Mouse (Mus musculus): ENCODE data around the gene Kcnj9.

Kcnj9 gene

DNA sequence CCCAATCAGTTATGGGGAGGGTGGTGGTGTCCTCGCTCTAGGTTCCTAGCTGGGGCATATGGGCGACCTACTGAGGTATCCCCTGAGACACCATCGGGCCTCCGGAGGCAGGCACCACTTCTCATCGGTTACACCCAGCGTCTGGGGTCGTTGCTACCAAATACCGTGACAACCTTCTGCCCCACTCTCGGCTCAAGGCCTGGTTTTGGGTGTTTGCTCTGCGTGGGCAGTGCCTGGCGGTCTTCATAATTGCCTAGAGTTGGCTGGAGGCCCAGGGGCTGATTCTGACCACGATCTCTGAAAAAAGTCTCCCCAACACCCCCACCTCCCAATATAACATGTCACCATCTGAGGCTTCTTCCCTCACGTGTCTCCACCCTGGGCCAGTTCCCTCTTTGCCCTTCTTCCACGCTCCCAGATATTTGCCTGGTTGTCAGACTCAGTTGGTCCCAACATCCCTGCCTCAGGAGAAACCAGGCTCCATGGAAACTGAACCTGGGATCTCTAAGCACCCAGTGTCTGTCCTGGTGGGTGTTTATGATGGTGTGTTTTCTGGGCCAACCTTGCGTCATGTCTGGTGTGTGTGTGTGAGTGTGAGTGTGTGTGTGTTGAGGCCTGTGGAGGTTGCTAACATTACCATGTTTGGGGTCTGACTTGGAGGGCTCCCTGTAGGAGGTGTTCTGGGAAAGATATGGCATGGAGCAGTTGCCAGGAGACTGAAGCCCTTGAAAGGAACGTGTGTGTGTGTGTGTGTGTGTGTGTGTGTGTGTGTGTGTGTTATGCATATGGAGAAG, 16.2 kb downstream of the Kcnj9 start:
- DNase-seq (ENCODE audit: low read depth, low spot score): no peak

DNA sequence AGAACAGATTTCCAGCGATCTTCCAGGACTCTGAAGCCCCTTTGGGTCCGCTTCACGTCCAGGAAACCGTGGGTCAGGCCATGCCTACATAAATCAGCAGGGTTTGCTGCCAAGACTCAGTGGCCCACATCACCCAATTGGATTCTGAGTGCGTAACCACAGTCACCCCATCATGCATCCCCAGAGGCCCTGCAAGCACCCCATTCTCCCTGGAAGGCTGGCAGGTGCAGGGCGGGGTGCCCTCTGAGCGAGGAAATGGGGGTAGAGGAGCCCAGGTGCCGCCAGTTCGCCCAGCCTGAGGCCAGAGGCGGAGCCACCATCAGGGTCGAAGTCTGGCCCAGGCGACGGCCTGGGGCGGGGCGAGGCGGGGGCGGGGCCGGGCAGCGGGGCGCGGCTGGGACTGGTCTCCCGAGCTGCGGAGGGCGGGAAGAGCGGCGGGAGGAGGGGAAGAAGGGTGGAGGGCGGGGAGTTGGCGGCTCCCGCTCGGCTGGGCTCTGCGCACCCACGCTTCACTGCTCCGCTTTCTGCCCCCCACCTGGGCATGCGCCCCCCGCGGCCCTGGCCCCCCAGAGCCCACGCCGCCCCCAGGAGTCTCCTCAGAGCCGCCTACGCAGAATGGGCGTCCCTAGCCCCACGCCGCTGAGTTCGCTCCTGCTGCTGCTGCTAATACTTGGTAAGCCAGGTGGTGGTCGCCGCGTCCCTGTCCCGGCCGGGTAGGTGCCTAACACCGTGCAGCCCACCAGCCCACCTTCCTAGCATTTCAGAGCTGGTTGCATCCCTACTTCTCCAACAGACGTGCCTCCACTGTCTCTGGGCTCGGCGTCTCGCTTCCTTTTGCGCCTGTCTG, 17.0 kb downstream of the Kcnj9 start:
- DNase-seq (ENCODE audit: low read depth, low spot score): peak; percentile 56

- no peak for DNase-seq (ENCODE audit: low read depth, low spot score)
Measured at GRCm38 (mm10) chr1:172311248-172311906, 17.7 kb downstream of the Kcnj9 start.

DNA sequence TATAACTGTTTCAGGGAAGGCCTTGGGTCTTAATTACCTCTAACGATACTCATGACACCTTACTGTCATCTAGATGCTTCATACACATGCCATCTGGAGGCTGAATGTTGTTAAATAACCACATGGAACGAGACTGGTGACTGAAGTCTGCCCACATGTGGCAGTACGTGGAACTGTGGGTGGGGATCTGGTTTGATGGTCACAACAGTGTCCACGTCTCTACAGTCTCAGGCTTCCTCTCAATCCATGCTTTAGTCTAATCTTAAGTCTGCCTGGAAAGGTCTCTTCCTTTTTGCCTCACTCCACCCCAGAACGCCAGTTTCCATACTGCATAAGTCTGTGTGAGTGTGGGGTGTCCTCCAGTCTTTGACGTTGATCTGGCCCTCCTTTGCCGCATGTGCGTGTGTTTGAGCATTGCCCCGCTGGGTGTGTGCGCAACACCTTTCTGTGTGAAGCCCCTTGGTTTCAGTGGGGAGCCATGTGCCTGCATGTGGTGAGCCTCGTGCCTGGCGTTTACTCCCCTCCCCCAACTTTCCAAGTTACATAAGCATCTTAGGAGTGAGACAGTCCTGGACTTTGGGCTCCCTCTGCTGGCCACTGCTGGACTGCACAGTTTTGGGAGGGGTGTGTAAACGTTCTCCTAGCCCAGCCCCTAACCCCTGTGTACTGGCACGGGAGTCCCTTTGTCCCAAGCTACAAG, 19.3 kb downstream of the Kcnj9 start:
- peak; percentile 81 for DNase-seq (ENCODE audit: low read depth, low spot score)

- DNase-seq (ENCODE audit: low read depth, low spot score): no peak
Measured at GRCm38 (mm10) chr1:172308409-172308808, 20.7 kb downstream of the Kcnj9 start.

- no peak for DNase-seq (ENCODE audit: low read depth, low spot score)
Measured at GRCm38 (mm10) chr1:172307936-172308335, 21.2 kb downstream of the Kcnj9 start.

DNA sequence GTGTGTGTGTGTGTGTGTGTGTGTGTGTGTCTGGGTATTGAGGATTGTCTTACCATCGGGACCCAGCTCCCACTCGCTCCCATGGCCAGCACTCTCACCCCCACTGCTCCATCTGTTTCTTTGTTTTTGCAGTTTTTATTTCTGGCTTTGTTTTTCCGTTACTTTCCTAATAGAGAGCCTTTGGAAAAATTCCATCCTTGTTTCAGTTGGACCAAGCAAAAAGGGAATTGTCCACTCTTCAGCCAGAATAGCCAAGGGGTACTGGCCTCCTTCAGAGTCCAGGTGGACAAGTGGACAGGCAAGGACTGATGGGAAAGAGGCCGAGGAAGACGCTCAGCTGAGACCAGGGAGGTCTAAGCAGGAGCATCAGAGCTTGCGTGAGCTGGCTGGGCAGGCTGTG, 22.2 kb downstream of the Kcnj9 start:
- DNase-seq (ENCODE audit: low read depth, low spot score): no peak

DNA sequence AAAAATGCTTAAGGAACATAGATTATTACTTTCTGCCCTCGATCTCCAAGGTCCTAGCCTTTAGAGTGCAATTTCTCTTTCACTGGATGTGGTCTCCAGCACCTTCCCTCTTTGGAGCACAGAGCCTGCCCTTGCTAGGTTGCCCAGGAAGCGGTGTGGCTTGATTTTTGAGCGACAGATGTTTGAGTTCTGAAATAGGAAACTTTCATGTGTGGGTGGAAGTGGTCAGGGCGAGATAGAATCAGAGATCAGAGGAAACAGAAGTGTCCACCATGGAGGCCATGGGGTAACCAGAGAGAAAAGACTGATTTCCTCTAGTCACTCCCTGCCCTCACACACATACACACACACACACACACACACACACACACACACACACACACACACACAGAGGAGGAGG, 22.9 kb downstream of the Kcnj9 start:
- DNase-seq (ENCODE audit: low read depth, low spot score): no peak

DNA sequence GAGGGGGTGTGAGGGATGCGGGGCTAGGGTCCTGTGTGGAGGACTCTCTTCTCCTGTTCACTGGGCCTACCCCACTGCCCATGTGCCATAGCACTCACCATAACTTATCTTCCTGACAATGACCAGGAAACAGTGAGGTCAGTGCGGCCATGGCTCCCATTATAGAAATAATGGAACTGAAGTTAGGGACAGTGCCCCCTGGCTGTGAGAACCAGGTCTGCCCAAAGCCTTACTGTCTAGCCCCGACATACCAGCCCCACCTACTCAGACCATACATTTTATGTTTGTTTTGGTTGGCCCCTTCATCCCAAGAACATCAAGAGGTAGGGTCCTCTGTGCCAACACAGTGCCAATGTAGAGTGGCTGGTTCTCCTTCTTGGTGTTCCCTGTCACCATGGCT, 23.5 kb downstream of the Kcnj9 start:
- DNase-seq (ENCODE audit: low read depth, low spot score): no peak

DNA sequence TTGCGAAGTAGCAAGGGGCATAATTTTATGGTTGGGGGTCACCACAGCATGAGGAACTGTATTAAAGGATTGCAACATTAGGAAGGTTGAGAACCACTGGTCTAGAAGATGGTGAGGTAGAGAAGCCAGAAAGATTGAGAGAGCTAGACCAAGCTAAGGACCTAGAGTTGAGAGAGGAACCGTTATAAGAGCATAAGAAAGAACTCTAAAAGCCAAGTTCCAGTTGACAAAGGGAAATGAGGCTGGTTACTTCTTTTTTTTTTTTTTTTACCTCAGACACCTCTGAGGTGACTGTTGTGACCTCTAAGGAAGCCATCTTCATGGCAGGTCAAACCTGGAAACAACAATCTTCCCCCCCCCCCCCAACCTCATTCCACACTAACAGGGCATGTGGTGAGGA, 24.0 kb downstream of the Kcnj9 start:
- DNase-seq (ENCODE audit: low read depth, low spot score): no peak

DNA sequence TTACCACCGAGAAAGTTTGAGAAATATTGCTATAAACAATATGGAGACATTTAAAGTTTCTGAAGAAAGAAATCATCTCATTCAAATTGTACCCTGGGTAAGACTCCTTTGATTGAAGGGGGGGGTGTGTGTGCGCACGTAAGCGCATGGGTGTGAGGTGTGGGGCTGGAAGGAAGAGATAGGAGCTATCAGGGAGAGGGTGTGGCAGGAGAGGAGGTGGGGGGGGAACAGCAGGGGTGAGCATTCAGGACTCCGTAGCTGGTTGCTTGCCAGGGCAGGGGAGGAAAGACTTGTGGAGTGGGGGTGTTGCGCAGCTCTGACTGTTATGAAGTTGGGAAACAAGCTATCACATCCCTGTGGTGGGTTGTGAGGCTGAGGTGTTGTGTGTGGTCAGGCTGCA, 24.7 kb downstream of the Kcnj9 start:
- no peak for DNase-seq (ENCODE audit: low read depth, low spot score)

DNA sequence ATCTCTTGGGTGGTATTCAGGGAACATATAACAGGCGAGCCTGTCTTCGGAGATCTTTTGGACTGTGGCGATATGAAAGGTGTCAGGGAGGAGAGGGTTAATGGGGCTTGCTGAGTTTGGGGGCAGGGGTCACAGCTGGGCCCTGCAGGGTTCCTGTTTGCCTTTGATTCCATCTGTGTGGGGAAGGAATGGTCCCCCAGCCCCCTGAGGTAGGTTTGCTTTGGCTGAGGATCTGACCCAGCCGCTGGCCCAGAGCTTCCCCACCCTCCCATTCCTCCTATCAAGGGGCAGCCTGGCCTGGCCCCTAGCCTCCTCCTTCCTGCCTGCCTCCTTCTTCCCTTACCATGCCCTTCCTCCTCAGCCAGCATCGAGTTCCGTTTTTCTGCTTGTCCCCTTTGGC, 26.3 kb downstream of the Kcnj9 start:
- DNase-seq (ENCODE audit: low read depth, low spot score): no peak

DNA sequence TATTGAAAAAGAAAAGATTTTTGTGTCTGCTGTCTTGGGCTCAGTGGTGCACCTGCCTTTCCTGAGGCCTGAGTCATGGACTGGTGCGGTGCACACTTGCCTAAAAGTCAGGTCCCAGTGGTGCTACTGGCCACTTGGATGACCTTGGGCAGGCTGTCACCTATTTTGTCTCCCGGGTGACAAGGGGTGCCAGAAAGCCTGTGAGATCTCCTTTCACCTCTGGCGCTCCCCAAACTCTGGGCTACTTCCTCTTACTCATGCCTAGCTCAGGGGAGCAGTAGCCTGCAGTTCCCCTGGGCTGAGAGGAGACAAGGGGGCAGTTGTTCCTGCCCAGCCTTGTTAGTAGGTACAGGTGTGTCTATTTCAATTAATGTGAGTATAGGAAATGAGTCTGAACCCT, 26.8 kb downstream of the Kcnj9 start:
- no peak for DNase-seq (ENCODE audit: low read depth, low spot score)

GRCm38 (mm10) chr1:172301180-172301579, 27.9 kb downstream of the Kcnj9 start:
- DNase-seq (ENCODE audit: low read depth, low spot score): no peak

- DNase-seq (ENCODE audit: low read depth, low spot score): no peak
Measured at GRCm38 (mm10) chr1:172300247-172300646, 28.9 kb downstream of the Kcnj9 start.

GRCm38 (mm10) chr1:172299528-172299927, 29.6 kb downstream of the Kcnj9 start:
- DNase-seq (ENCODE audit: low read depth, low spot score): no peak

- DNase-seq (ENCODE audit: low read depth, low spot score): no peak
Measured at GRCm38 (mm10) chr1:172297611-172298537, 31.2 kb downstream of the Kcnj9 start, which contains the start of gene Atp1a2. Atp1a2 (minus strand) TSS chr1:172298064.

DNA sequence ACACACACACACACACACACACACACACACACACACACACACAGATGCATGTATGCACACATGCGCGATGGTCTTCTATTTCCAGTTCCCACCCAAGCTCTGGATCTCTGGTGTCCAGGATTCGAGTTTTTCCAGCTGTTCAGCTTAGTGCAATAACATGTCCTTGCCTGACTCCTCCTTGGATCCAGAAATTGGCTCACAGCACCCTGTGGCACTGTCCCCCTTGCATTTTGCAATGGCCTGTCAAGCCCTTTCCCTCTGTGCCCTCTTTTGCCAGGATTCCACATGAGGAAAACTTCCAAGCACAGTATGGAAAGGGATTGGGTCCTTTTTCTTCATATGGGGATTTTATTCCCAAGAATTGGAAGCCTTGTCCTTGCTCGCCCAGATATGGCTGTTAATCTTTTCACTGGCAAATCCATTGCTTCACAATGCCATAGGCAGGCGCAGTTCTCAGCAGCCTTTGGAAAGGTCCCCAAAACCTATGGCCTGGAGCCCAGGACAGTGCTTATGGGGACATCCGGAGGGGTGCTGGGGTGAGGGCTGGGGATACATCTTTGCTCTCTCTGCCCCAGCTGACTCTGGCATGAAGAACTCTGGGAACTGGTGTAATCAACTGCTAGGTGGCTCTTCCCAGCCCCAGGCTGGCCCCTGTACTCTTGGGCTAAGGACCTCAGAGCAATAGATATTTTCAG, 32.2 kb downstream of the Kcnj9 start:
- no peak for DNase-seq (ENCODE audit: low read depth, low spot score)

GRCm38 (mm10) chr1:172295751-172296197, 33.3 kb downstream of the Kcnj9 start:
- DNase-seq (ENCODE audit: low read depth, low spot score): no peak

- DNase-seq (ENCODE audit: low read depth, low spot score): no peak
Measured at GRCm38 (mm10) chr1:172293449-172293848, 35.7 kb downstream of the Kcnj9 start.
